Mouse (Mus musculus) hindbrain, embryonic 13.5 days (tissue): Measurements from ENCODE around the gene Hpse2. TPM values are rescaled to one million over a fixed set of nuclear protein-coding genes. Genes with fewer than 3 reads are reported as not detected.
A peak's percentile ranks its signal among the peaks of the same experiment; 100 is the strongest.
"Not testable (repeated sequence)": the region's sequence is repeated elsewhere in the genome, so short reads cannot be mapped to it uniquely, and the experiment has no call there.

Experiments
- ATAC-seq: fragments of 200-750 bp; cut with Nextera tagmentation; 2 replicates; pipeline ENCODE4 v1.8.0; 2017; ENCODE audit warnings: moderate TSS enrichment; ENCODE audit not compliant: low FRiP score
- H3K27ac ChIP-seq: fragments of 300-500 bp; sonication (generic); 2 replicates; pipeline ENCODE4 v1.5.1; 2015; ENCODE audit warnings: inconsistent platforms, mild to moderate bottlenecking, moderate library complexity
- H3K27me3 ChIP-seq: fragments of 300-500 bp; sonication (generic); 2 replicates; pipeline ENCODE4 v1.6.1; 2015; ENCODE audit warnings: mild to moderate bottlenecking, inconsistent platforms
- H3K36me3 ChIP-seq: fragments of 300-500 bp; sonication (generic); 2 replicates; pipeline ENCODE4 v1.6.1; 2015; ENCODE audit warnings: mild to moderate bottlenecking, inconsistent platforms
- H3K4me1 ChIP-seq: fragments of 300-500 bp; sonication (generic); replicated peaks from 2 replicates; pipeline ENCODE4 v1.6.1; 2015; ENCODE audit warnings: inconsistent platforms
- H3K4me2 ChIP-seq: fragments of 300-500 bp; sonication (generic); 2 replicates; pipeline ENCODE4 v1.6.1; 2015; ENCODE audit warnings: inconsistent platforms, mild to moderate bottlenecking, moderate library complexity
- H3K4me3 ChIP-seq: fragments of 300-500 bp; sonication (generic); 2 replicates; pipeline ENCODE4 v1.5.1; 2015; ENCODE audit warnings: mild to moderate bottlenecking, inconsistent platforms
- H3K9ac ChIP-seq: fragments of 300-500 bp; sonication (generic); 2 replicates; pipeline ENCODE4 v1.6.1; 2015; ENCODE audit warnings: mild to moderate bottlenecking, inconsistent platforms
- H3K9me3 ChIP-seq: fragments of 300-500 bp; sonication (generic); 2 replicates; pipeline ENCODE4 v1.6.1; 2016; ENCODE audit warnings: inconsistent platforms
- WGBS: fragments of 180-500 bp; shearing (Covaris S2); methylation state at CpG from one replicate; pipeline ENCODE4 v1.1.7; 2015; 5-methylcytosine and 5-hydroxymethylcytosine counted together
- polyA plus RNA-seq: library from polyadenylated mRNA; unstranded; fragments of >200 nt; fragmentation: Nextera tagmentation; extraction: Ambion mirVana; gene quantifications from 2 replicates; pipeline ENCODE4 v1.2.1, GENCODE M21; 2015

Hpse2 gene
- polyA plus RNA-seq, 1 experiment from 2014 or later: 0.05 TPM

- Histone ChIP-seq H3K9ac (peak overlapping the region; percentile 74), H3K4me1 (peaks cover 11% of the 10 kb centered on the region), H3K27ac (peak overlapping the region; percentile 91), H3K4me2 (peak overlapping the region; percentile 59), H3K4me3 (peak overlapping the region; percentile 61)
- ATAC-seq, H3K27me3 ChIP-seq, H3K9me3 ChIP-seq, H3K36me3 ChIP-seq: not testable (repeated sequence)
- WGBS: 57% methylated on average over 7 of the region's 7 CpGs
Observed at GRCm38 (mm10) chr19:42780156-42780538, 608.0 kb downstream of the Hpse2 start.

- Histone ChIP-seq H3K9me3 (no peaks in the 10 kb centered on the region), H3K9ac (peak within 1 kb of the TSS; percentile 74), H3K36me3 (peaks cover 3% of the 10 kb centered on the region; the same call in 1 of the 2 replicates), H3K4me2 (peak within 1 kb of the TSS; percentile 59), H3K4me1 (peaks cover 9% of the 10 kb centered on the region), H3K27ac (peak within 1 kb of the TSS; percentile 91), H3K27me3 (no peaks in the 10 kb centered on the region), H3K4me3 (peak within 1 kb of the TSS; percentile 61)
- WGBS: under 1% methylated on average over 43 of the region's 43 CpGs
- peak; percentile 98 for ATAC-seq
Observed at GRCm38 (mm10) chr19:42779531-42780155, 608.5 kb downstream of the Hpse2 start, which contains the start of gene Hps1. Gene Hps1 (minus strand): TSS chr19:42779978.

GRCm38 (mm10) chr19:42777801-42778200 is 610.4 kb downstream of the Hpse2 start:
- WGBS: 86% methylated on average over 5 of the region's 5 CpGs
- no peak overlapping the region for H3K27ac ChIP-seq
- H3K36me3 ChIP-seq: peaks cover 3% of the 10 kb centered on the region; the same call in 1 of the 2 replicates
- no peaks in the 10 kb centered on the region for H3K9me3 ChIP-seq
- peaks cover 9% of the 10 kb centered on the region for H3K4me1 ChIP-seq
- H3K27me3 ChIP-seq: no peaks in the 10 kb centered on the region
- H3K9ac ChIP-seq: no peak overlapping the region
- ATAC-seq: no peak
- no peak overlapping the region for H3K4me2 ChIP-seq
- H3K4me3 ChIP-seq: no peak overlapping the region

GRCm38 (mm10) chr19:42776813-42777212 is 611.3 kb downstream of the Hpse2 start:
- Histone ChIP-seq H3K4me3 (no peak overlapping the region), H3K4me2 (no peak overlapping the region), H3K36me3 (peaks cover 3% of the 10 kb centered on the region; the same call in 1 of the 2 replicates), H3K9ac (no peak overlapping the region), H3K4me1 (peaks cover 9% of the 10 kb centered on the region), H3K27ac (no peak overlapping the region), H3K9me3 (no peaks in the 10 kb centered on the region), H3K27me3 (no peaks in the 10 kb centered on the region)
- ATAC-seq: no peak
- WGBS: 95% methylated on average over 1 of the region's 1 CpGs

DNA sequence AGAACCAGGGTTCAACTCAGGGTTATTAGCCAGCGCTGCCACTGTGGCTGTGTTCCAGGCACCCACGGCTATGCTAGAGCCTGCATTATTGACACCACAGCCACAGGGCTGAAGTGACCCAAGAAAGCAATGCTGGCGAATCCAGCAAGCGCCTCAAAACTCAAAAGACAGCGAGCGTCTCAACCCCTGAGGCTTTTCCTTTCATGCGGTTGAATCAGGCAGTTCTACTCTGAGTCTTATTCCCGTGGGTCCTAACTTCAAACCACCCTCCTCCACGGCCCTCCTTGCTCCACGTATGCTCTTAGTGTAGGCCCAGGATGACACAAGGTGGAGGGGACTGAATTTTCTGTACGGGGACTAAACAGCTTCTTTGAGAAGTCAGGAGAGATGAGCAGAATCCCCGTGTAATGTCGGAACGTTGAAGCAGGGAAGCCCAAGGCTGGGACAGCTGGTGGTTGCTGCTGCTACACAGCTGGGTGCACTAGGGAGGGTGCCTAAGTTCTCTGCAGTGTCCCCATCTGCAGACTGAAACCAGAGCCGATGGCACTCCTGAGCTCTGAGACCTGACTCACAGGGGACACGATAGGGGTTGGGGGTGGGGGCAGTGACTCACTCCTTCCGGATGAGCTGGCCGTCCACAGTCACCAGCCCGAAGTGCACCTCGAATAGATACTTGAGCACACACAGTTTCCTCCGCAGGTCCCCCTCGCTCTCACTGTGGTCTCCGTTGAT is 617.8 kb downstream of the Hpse2 start:
- Histone ChIP-seq H3K4me3 (no peak overlapping the region), H3K4me2 (no peak overlapping the region), H3K36me3 (peaks cover 24% of the 10 kb centered on the region), H3K27ac (no peak overlapping the region), H3K9ac (no peak overlapping the region), H3K27me3 (0 out of 2 replicates have a peak, but pooled peaks cover 6% of the 10 kb centered on the region), H3K9me3 (no peaks in the 10 kb centered on the region), H3K4me1 (peaks cover 5% of the 10 kb centered on the region; the same call in 1 of the 2 replicates)
- ATAC-seq: no peak
- 82% methylated on average over 23 of the region's 23 CpGs for WGBS

DNA sequence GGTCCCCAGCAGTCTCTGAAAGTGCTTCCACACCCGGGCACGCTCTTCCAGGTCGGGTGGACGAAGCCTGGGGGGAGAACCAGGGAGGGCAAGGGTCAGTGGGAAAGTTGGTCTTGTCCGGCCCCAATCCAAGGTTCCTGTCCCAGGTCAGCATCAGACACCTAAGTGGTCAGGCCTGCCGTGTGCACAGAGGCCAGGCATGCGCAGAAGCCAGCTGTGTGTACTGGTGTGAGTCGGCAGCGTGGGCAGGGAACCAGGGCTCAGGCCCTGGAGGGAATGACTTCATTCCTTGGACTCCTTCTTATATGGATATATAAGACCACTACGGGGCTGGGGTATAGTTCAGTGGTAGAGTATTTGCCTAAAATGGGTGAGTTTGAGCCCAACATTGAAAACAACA is 618.5 kb downstream of the Hpse2 start:
- no peak for ATAC-seq
- H3K27ac ChIP-seq: no peak overlapping the region
- WGBS: 91% methylated on average over 10 of the region's 10 CpGs

DNA sequence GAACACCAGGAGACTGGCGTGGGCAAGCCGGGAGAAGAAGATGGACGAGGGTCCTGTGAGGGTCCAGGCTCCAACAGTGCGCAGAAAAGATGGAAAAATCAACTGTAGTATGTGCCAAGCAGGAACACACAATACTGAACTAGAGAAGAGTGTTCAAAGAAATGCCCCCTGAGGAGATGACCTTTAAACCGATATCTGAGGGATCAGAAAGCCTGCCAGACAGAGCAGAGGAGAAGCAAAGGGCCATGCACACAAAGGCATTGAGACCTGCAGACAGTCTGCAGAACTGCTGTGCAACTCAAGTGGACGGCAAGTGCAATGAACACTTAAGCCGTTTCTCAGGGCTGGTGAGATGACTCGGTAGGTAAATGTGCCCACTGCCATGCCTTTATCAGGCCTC is 620.8 kb downstream of the Hpse2 start:
- H3K36me3 ChIP-seq: peaks cover 22% of the 10 kb centered on the region
- H3K9me3 ChIP-seq: no peaks in the 10 kb centered on the region
- H3K4me2 ChIP-seq: no peak overlapping the region
- H3K9ac ChIP-seq: no peak overlapping the region
- no peak overlapping the region for H3K27ac ChIP-seq
- ATAC-seq: no peak
- WGBS: 42% methylated on average over 8 of the region's 8 CpGs
- H3K4me1 ChIP-seq: peaks cover 5% of the 10 kb centered on the region; the same call in 1 of the 2 replicates
- H3K4me3 ChIP-seq: no peak overlapping the region
- 0 out of 2 replicates have a peak, but pooled peaks cover 6% of the 10 kb centered on the region for H3K27me3 ChIP-seq

More for the DNA sequence above, 618.5 kb downstream of the Hpse2 start:
- Histone ChIP-seq H3K9ac (no peak overlapping the region), H3K9me3 (no peaks in the 10 kb centered on the region), H3K27me3 (0 out of 2 replicates have a peak, but pooled peaks cover 6% of the 10 kb centered on the region), H3K4me1 (peaks cover 5% of the 10 kb centered on the region; the same call in 1 of the 2 replicates), H3K4me3 (no peak overlapping the region), H3K36me3 (peaks cover 22% of the 10 kb centered on the region), H3K4me2 (no peak overlapping the region)

DNA sequence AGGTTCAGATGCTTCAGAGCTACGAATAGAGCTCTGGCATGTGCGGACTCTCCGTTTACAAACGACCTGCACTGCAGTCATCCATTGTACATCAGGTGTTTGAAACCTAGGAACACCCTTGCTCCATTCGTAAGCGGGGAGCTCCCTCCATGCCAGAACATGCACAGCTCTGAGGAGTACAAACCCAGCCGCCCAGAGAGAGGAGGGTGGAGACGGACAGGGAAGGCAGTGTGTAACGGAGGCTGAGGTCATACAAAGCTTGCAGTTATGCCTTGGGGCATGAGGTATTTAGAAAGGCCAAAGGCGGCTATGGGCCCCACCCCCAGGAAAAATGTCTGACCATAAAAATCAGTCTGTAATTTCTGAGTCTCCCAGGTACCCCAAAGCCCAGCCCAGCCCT is 623.8 kb downstream of the Hpse2 start:
- H3K9ac ChIP-seq: no peak overlapping the region
- peak; percentile 16; the same call in 1 of the 2 replicates for ATAC-seq
- no peak overlapping the region for H3K4me2 ChIP-seq
- peaks cover 22% of the 10 kb centered on the region for H3K36me3 ChIP-seq
- peaks cover 5% of the 10 kb centered on the region; the same call in 1 of the 2 replicates for H3K4me1 ChIP-seq
- H3K9me3 ChIP-seq: no peaks in the 10 kb centered on the region
- H3K4me3 ChIP-seq: no peak overlapping the region
- 79% methylated on average over 10 of the region's 10 CpGs for WGBS
- H3K27ac ChIP-seq: no peak overlapping the region
- 0 out of 2 replicates have a peak, but pooled peaks cover 6% of the 10 kb centered on the region for H3K27me3 ChIP-seq

GRCm38 (mm10) chr19:42756671-42757070 is 631.5 kb downstream of the Hpse2 start:
- Histone ChIP-seq H3K27me3 (no peaks in the 10 kb centered on the region; the same call in 1 of the 2 replicates), H3K36me3 (peaks cover 11% of the 10 kb centered on the region), H3K9me3 (no peaks in the 10 kb centered on the region), H3K4me2 (no peak overlapping the region), H3K4me3 (no peak overlapping the region), H3K4me1 (peaks cover 24% of the 10 kb centered on the region), H3K27ac (no peak overlapping the region), H3K9ac (no peak overlapping the region)
- WGBS: 89% methylated on average over 6 of the region's 6 CpGs
- no peak for ATAC-seq

GRCm38 (mm10) chr19:42755148-42755870 is 632.8 kb downstream of the Hpse2 start:
- no peak for ATAC-seq
- 68% methylated on average over 15 of the region's 15 CpGs for WGBS
- Histone ChIP-seq H3K4me1 (peaks cover 26% of the 10 kb centered on the region), H3K4me2 (no peak overlapping the region), H3K27me3 (no peaks in the 10 kb centered on the region; the same call in 1 of the 2 replicates), H3K4me3 (no peak overlapping the region), H3K27ac (no peak overlapping the region), H3K9me3 (no peaks in the 10 kb centered on the region), H3K36me3 (peaks cover 11% of the 10 kb centered on the region; the same call in 1 of the 2 replicates), H3K9ac (no peak overlapping the region)

DNA sequence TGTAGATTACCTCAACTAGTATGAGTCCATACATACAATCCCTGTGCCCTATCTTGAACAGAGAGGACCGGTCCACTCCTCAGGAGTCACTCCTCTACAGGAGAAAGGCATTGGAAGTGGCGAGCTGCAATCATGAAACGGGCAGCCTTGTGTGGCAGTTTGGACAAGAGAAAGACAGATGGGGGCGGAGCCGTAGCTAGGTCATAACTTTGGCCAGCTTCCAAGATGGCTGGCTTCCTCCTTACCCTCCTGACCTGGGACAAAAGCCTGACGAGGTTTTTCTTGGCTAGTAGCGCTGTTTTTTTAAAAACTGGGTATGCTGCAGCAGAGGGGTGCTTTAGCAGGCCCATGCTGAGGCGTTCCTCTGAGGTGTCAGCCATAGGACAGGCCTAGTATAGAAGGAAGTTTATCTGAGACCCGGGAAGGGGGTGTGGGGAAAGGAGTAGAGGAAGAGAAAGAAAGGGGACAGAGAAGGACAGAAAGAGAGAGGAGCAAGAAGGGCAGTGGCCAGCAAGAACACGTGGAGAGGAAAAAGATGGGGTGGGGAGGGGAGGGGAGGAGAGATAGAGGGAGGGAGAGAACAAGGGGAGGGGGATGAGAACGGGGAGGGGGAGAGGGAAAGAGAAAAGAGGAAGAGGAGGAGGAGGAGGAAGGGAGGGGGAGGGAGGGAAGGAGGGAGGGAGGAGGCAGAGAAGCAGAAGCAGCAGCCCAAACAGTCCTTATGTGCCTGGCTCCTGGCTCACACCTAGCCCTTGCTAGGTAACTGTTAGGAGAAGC is 634.8 kb downstream of the Hpse2 start:
- 0 out of 2 replicates have a peak, but pooled peaks have one; percentile 11 for ATAC-seq
- Histone ChIP-seq H3K9ac (0 out of 2 replicates have a peak overlapping the region, but pooled peaks have one; percentile 43), H3K27me3 (no peaks in the 10 kb centered on the region; the same call in 1 of the 2 replicates), H3K4me1 (peaks cover 26% of the 10 kb centered on the region), H3K36me3 (no peaks in the 10 kb centered on the region), H3K4me2 (peak overlapping the region; percentile 58), H3K9me3 (no peaks in the 10 kb centered on the region), H3K27ac (peak overlapping the region; percentile 78), H3K4me3 (no peak overlapping the region)
- 26% methylated on average over 11 of the region's 11 CpGs for WGBS
